Mouse (Mus musculus) midbrain, postnatal 0 days (tissue): ENCODE results near the gene Ccdc142. TPM values are rescaled to one million over a fixed set of nuclear protein-coding genes. Genes with fewer than 3 reads are reported as not detected.
A peak's percentile ranks its signal among the peaks of the same experiment; 100 is the strongest.

ENCODE experiments used
- ATAC-seq: fragments of 200-750 bp; cut with Nextera tagmentation; 2 replicates; pipeline ENCODE4 v1.8.0; 2017; ENCODE audit warnings: moderate number of reproducible peaks, mild to moderate bottlenecking, moderate TSS enrichment, moderate library complexity; ENCODE audit not compliant: low FRiP score
- DNase-seq: peaks from one replicate; pipeline ENCODE4 v3.0.0-alpha.2; 2015; ENCODE audit warnings: low spot score
- H3K27ac ChIP-seq: fragments of 300-500 bp; sonication (generic); 2 replicates; pipeline ENCODE4 v1.5.1; 2014; ENCODE audit warnings: low read depth, mild to moderate bottlenecking, low read length, mixed read lengths
- H3K27me3 ChIP-seq: fragments of 300-500 bp; sonication (generic); 2 replicates; pipeline ENCODE4 v1.6.1; 2014; ENCODE audit warnings: low read length, control low read depth, mixed read lengths; ENCODE audit not compliant: insufficient read depth
- H3K36me3 ChIP-seq: fragments of 300-500 bp; sonication (generic); 2 replicates; pipeline ENCODE4 v1.6.1; 2014; ENCODE audit warnings: low read length, control low read depth, mixed read lengths; ENCODE audit not compliant: insufficient read depth
- H3K4me1 ChIP-seq: fragments of 300-500 bp; sonication (generic); 2 replicates; pipeline ENCODE4 v1.6.1; 2014; ENCODE audit warnings: mild to moderate bottlenecking, control low read depth, antibody characterized with exemption, low read length, mixed read lengths; ENCODE audit not compliant: insufficient read depth
- H3K4me2 ChIP-seq: fragments of 300-500 bp; sonication (generic); 2 replicates; pipeline ENCODE4 v1.6.1; 2014; ENCODE audit warnings: low read depth, mild to moderate bottlenecking, low read length, mixed read lengths; ENCODE audit not compliant: poor library complexity, severe bottlenecking
- H3K4me3 ChIP-seq: fragments of 300-500 bp; sonication (generic); 2 replicates; pipeline ENCODE4 v1.5.1; 2014; ENCODE audit warnings: low read depth, mild to moderate bottlenecking, low read length, moderate library complexity
- H3K9ac ChIP-seq: fragments of 300-500 bp; sonication (generic); replicated peaks from 2 replicates; pipeline ENCODE4 v1.6.1; 2014; ENCODE audit warnings: mild to moderate bottlenecking, low read length, moderate library complexity, mixed read lengths; ENCODE audit not compliant: poor library complexity, severe bottlenecking
- H3K9me3 ChIP-seq: fragments of 300-500 bp; sonication (generic); 2 replicates; pipeline ENCODE4 v1.6.1; 2016; ENCODE audit warnings: low read length, control low read depth
- CTCF ChIP-seq: IDR thresholded peaks from 2 replicates; pipeline ENCODE4 v1.5.1; 2016; ENCODE audit warnings: antibody characterized with exemption, mild to moderate bottlenecking
- WGBS: fragments of 180-500 bp; shearing (Covaris S2); extraction: QIAGEN DNeasy Blood & Tissue Kit; methylation state at CpG from one replicate; pipeline ENCODE4 v1.1.7; 2014; 5-methylcytosine and 5-hydroxymethylcytosine counted together
- polyA plus RNA-seq: library from polyadenylated mRNA; unstranded; fragments of >200 nt; fragmentation: Nextera tagmentation; extraction: Ambion mirVana; gene quantifications from 2 replicates; pipeline ENCODE4 v1.2.1, GENCODE M21; 2015
- total RNA-seq: library from RNA; depleted of rRNA; stranded (reverse); fragments of >200 nt; gene quantifications from 2 replicates; pipeline ENCODE4 v1.2.3, GENCODE M21; 2014

Gene Ccdc142
- total and polyA plus RNA-seq, 2 experiments from 2014 or later: 6.0 to 13.6 TPM

DNA sequence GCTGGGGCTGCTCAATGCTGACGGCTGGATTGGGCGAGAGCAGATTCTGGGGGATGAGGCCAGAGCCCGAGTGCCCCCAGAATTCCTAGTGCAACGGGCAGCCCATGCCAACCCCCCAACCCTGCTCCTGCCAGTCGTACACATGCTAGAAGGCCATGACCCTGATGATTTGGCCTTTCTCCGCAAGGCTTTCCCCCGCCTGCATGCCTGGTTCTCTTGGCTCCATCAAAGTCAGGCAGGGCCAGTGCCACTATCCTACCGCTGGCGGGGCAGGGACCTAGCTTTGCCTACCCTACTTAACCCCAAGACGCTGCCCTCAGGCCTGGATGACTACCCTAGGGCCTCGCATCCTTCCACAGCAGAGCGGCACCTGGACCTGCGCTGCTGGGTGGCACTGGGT is 16.2 kb downstream of the Ccdc142 start:
- H3K27me3 ChIP-seq: no peaks in the 10 kb centered on the region
- WGBS: 90% methylated on average over 13 of the region's 13 CpGs
- ATAC-seq (no peak), DNase-seq (no peak)
- no peak overlapping the region for H3K27ac ChIP-seq
- peaks cover 19% of the 10 kb centered on the region for H3K36me3 ChIP-seq
- no peak for TF ChIP-seq CTCF
- H3K9me3 ChIP-seq: no peaks in the 10 kb centered on the region
- no peak overlapping the region for H3K4me3 ChIP-seq
- peaks cover 9% of the 10 kb centered on the region; the same call in 1 of the 2 replicates for H3K4me1 ChIP-seq
- H3K4me2 ChIP-seq: no peak overlapping the region
- H3K9ac ChIP-seq: no peak overlapping the region

- DNase-seq (no peak), ATAC-seq (no peak)
- Histone ChIP-seq H3K9me3 (no peaks in the 10 kb centered on the region), H3K9ac (no peak overlapping the region), H3K4me2 (no peak overlapping the region), H3K27ac (no peak overlapping the region), H3K4me1 (peaks cover 9% of the 10 kb centered on the region; the same call in 1 of the 2 replicates), H3K4me3 (no peak overlapping the region), H3K36me3 (peaks cover 19% of the 10 kb centered on the region), H3K27me3 (no peaks in the 10 kb centered on the region)
- TF ChIP-seq CTCF: no peak; the same call in 1 of the 2 replicates
- WGBS: 83% methylated on average over 11 of the region's 11 CpGs
Observed at GRCm38 (mm10) chr6:83118369-83118768, 17.0 kb downstream of the Ccdc142 start.

DNA sequence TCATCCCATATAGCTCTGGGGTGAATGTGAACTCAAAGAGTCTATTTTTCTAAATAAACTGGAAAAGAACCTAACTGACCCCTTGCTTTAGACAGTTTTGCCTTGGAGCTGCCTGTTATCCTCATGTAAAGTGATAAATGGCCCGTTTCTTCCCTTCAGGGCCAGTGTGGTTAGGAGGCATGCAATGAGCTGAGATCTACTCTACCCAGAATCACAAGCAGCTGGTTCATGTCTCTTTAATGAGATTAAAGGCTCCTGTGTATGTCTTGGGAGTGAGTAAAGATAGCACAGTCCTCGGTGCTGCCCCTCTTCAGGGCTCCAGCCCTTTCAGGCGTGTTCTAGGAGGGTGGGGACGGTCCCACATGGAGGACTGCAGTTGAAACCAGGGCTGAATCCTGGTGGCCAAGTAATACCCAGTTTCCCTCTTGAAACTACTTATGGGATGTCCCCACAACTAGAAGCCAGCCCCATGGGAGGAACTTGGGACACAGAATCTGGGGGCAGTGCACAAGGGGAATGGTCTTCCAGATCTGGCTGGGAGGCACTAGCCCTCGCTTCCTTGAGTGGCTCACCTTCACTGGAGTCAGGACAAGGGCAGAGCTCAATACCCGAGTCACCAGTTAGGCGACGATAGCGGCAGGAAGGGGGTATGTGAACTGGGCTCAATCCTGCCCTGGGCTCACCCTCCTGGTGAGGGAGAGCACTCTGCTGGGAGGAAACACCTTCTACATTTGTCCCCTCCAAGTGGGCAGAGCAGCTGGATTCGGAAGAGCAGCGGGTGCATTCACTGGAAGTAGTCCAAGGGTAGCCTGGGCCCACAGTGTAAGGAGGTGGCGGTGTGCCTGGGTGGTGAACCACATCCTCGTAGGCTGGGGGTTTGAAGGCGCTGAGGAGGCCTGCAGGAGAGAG is 17.7 kb downstream of the Ccdc142 start:
- Histone ChIP-seq H3K4me2 (peak overlapping the region; percentile 95; the same call in 1 of the 2 replicates), H3K4me3 (no peak overlapping the region)

DNA sequence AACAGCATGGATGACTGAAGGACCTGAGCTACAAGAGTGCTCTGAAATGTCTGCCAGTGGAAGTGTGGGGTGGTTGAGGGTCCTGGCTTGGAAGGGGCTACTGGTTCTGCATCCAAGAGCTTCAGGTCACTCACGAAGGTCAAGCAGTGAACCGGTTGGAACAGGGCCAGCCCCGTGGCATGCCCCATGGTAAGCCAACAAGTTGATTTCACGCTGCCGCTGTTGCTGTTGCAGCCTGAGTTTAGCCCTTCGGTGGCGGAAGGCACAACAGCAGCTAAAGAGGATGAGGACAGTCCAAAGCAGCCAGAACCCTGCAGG is 18.3 kb downstream of the Ccdc142 start:
- 48% methylated on average over 7 of the region's 7 CpGs for WGBS
- H3K4me3 ChIP-seq: no peak overlapping the region
- no peaks in the 10 kb centered on the region for H3K27me3 ChIP-seq

More for the DNA sequence above, 17.7 kb downstream of the Ccdc142 start:
- ATAC-seq (no peak), DNase-seq (no peak)
- H3K36me3 ChIP-seq: peaks cover 19% of the 10 kb centered on the region
- H3K9ac ChIP-seq: no peak overlapping the region
- WGBS: 83% methylated on average over 14 of the region's 14 CpGs
- no peak for TF ChIP-seq CTCF
- H3K9me3 ChIP-seq: no peaks in the 10 kb centered on the region
- H3K27me3 ChIP-seq: no peaks in the 10 kb centered on the region
- H3K27ac ChIP-seq: no peak overlapping the region
- peaks cover 9% of the 10 kb centered on the region; the same call in 1 of the 2 replicates for H3K4me1 ChIP-seq

DNA sequence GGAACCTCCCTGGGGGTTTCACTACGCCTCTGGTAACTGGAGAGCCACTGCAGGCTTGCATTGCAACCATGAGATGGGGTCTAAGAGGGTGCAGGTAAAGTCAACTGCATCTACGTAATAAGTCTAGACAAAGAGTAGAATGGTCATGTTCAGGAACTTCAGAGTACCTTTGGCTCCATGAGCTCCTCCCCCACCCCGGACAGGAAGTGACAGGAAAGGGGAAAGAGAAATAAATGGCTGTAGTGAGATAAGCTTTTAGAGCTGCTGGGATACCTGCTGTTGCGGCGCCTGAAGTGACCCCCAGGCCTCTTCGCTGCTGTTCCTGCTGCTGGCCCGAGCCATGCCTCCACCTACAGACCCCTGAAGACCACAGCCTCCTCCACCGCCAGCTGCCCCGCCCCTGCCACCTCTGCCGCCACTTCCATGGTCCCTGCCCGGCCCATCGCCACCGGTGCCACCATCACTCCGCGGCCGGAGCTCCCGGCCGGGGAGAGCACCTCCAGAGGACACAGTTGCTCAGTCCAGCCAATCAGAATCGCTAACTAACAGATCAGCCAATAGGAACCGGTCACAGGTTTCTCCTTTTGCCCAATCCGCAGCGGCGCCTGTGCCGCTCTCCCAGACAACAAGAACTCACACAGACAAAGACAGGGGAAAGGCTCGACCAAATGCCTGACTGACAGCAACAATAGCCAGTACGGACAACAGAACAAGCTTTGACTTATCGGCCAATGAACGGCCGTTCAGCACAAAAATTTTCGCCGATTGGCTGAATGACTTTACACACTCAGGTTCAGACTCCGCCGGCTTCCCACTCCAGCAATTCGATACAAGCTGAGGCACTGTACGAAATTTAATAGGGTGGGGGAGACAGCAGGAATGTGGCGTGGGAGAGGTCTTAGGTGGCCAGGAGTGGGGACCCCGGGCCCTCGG is 19.8 kb downstream of the Ccdc142 start, which contains the start of gene Wbp1:
TSS of gene Wbp1 (minus strand) at position 630 of the 933 bp plus-strand sequence.
- under 1% methylated on average over 37 of the region's 38 CpGs for WGBS
- ATAC-seq (peak; percentile 94), DNase-seq (peak; percentile 99)
- Histone ChIP-seq H3K4me1 (peaks cover 9% of the 10 kb centered on the region; the same call in 1 of the 2 replicates), H3K9ac (peak within 1 kb of the TSS; percentile 83), H3K27me3 (no peaks in the 10 kb centered on the region), H3K9me3 (no peaks in the 10 kb centered on the region), H3K4me3 (peak within 1 kb of the TSS; percentile 68), H3K4me2 (peak within 1 kb of the TSS; percentile 95), H3K27ac (peak within 1 kb of the TSS; percentile 94), H3K36me3 (peaks cover 19% of the 10 kb centered on the region)
- TF ChIP-seq CTCF: peak; percentile 19; the same call in 1 of the 2 replicates

More for the DNA sequence above, 18.3 kb downstream of the Ccdc142 start:
- DNase-seq: no peak
- no peak for ATAC-seq
- TF ChIP-seq CTCF: no peak
- Histone ChIP-seq H3K27ac (no peak overlapping the region), H3K4me1 (peaks cover 9% of the 10 kb centered on the region; the same call in 1 of the 2 replicates), H3K9ac (no peak overlapping the region), H3K4me2 (peak overlapping the region; percentile 95), H3K36me3 (peaks cover 19% of the 10 kb centered on the region), H3K9me3 (no peaks in the 10 kb centered on the region)
